Mouse (Mus musculus) subcutaneous adipose tissue, adult 2 months (tissue): ENCODE data around the gene Arf1. TPM values are rescaled to one million over a fixed set of nuclear protein-coding genes. Genes with fewer than 3 reads are reported as not detected.

Source experiments
- polyA plus RNA-seq: library from polyadenylated mRNA; depleted of rRNA; stranded (reverse); fragments of >200 nt; gene quantifications from 2 replicates; pipeline ENCODE4 v1.2.3, GENCODE M21; 2012; ENCODE audit warnings: low replicate concordance; rRNA removed

Gene Arf1
- 464 and 557 TPM in 2 replicates for polyA plus RNA-seq

DNA sequence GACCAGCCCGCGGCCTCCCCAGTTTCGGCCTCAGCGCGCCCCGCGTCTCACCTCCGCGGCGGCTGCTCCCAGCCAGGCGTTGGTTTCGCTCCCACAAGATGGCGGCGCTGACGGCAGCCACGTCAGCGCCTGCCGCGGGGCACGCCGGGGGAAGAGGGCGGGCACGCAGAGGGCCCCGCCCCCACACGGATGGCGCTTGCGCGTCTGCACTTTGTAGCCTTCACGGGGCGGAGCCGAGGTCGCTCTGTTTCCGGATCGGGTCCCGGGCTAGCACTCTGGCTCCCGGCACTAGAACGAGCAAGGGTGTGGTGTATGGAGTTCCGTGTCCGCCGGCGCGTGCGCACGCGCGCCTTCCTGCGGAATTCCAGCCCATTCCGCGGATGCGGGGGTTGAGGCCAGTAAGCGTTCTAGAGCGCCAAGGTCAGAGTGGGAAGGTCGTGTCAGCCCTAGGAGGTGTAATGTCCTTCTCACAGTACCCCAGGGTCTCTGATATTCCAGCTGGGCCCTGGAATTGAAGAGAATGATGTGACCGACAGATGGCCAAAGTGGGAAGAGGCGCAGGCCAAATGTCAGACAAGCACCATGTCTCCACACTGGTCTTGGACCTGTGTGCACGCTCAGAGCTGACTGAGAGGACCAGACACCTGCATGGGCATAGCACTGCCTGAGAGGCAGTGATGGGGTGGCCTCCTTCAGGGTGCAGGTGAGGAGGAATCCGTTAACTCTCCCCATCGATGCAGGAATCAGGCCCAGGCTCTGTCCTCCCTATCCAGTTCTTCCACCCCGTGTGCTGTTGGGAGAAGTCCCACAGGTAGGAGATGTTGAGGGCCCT, at the start of gene Arf1:
Gene Arf1 (minus strand): TSS at position 149 of the 832 bp plus-strand sequence.

DNA sequence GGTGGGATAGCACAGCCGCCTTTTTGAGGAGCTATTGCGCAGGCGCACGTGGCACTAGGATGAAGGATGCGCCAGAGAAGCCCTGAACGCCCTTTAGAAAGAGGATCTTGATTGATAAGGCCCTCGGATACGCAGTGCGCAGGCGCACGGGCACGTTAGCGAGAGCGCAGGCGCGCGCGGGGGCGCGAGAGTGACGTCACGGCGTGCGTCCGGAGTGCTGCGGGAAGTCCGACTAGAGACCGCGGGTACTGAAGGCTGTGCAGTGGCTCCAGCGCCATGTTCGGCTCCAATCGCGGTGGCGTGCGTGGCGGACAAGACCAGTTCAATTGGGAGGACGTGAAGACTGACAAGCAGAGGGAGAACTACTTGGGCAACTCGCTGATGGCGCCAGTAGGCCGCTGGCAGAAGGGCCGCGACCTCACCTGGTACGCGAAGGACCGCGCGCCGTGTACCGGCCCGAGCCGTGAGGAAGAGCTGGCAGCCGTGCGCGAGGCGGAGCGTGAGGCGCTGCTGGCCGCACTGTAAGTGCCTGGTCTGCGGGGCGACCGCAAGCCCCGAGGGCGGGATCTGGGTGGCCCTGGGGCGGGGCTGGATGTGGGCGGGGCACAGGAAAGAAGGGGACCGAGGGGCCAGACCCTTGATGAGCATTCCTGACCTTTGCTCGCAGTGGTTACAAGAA, 19.8 kb downstream of the Arf1 start, which contains the start of gene 2310033P09Rik:
Gene 2310033P09Rik (plus strand): TSS at position 169 of the 679 bp plus-strand sequence.

DNA sequence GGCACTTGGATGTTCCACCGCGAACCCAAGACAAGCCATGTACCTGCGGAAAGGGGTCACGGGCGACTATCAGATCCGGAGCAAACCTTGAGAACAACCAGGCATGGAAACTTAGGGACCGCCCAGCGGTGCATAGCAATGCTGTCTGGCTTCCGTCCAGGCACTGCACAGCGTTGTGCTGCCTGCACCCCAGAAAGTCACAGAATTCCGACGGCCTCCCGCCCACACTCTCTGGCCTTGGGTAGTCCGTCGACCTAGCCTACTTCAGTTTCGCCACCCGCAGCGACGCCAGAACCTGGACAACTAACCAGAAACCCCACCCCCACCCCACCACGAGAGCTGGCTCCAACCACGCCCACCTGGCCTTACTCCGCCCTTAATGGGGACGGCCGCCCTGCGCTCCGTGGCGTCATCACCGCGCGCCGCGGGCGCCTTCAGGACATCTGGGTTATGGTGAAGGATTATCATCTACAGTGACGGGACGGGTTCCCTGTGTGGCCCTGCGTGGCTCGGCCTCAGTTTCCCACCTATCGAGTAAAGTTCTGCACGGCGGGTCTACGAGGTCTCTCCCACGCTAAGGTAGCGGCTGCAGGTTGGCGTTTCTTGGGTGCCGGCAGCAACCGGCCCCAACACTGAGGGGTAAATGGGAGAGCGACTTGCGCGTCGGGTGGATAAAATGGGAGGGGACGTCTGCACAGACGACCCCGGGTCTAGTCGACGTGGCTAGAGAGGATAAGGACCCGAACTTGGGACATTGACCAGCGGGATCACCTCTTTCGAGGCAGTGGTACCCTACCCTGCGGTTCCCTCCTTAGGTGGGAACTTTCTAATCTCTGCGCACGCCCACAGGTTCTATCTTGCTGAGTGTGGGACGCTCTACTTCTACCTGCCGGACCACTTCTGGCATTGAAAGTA, 25.7 kb downstream of the Arf1 start, which contains the start of gene Mrpl55:
Gene Mrpl55 (plus strand): TSS at position 406 of the 915 bp plus-strand sequence.

DNA sequence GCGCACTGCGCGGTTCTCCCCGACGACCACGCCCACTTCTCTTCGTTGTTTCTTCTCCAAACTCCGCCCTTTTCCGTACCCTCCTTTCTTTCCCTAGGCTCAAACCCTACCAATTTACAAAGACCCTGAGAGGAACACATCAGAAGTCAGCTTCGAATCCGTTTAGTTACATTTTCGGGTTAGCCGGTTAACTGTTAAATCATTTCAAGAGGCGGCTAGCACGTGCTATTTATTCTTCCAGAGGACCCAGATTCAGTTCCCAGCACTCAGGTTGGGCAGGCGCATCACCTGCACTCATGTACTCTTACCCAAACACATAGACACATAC, 36.0 kb downstream of the Arf1 start, which contains the start of gene Guk1:
Gene Guk1 (minus strand): TSS at position 154 of the 328 bp plus-strand sequence.

DNA sequence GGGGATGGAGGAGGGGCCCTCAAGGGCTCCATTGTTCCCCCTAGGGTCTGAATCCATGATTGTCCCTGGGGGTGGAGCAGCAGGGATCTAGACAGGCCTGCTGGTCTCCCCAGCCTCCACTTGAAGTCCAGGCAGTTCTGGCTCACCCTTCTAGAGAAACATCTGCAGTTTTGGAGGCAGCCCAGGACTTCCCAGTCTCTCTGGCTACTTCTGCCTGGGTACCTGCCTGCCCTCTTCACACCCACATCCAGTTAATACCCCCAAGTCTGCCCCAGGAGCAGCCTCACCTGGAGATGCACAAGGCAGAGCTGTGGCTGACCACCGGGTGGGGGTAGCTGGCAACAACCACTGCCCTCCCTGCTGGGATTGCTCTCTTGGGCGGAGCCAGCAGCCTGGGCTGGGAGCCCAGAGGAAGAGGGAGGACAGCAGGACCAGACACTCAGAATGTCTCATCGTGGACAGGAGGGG, 45.2 kb downstream of the Arf1 start, which contains the start of gene Gjc2:
Gene Gjc2 (minus strand): TSS at position 350 of the 468 bp plus-strand sequence.

DNA sequence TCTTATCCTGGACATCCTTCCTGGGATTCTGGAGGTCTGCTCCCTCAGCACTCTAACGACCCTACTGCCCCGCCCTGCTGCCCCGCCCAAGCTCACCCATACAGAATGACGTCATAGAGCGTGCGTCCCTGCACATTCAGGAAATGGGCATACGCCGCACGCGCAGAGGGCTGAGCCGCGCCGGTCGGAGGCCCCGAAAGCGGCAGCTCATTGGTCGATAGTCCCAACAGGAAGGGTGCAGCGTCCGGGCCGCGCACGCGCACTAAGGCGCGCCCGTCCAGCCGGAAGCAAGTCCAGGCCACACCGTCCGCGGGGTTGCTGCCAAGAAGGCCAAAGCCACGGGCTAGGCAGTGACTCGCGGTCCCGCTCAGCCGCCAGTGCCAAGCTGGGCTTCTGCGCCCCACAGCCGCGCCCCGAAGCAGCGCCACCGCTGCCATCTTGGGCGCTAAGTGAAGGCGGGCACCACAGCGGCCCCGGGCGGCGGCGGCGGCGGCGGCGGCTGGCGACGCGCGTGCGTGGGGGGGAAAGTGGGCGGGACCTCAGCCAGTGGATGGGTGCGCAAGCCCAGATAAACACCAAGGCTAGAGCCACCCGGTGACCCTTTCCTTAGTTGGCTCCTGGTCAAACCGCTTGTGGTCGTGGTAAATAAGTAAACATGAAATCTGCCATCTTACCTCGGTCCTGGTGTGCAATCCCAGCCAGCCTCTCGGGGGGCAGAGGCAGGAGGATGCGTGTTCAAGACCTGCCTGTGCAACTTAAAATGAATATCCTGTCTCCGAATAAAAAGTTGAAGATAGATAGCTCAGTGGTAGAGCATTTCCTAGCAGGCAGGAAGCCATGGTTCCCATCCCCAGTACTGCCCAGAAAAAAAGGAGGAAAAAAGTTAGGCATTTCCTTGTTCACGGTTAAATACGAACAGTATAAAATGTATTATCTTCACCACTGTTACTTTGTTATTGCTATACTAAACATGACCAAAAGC, 64.5 kb downstream of the Arf1 start, which contains the start of gene Iba57:
Gene Iba57 (minus strand): TSS at position 485 of the 982 bp plus-strand sequence.

Other genes with a start within 250 kb of the Arf1 start
- 0.06 and 0.53 TPM in 2 replicates for gene Obscn, start 91.9 kb downstream of the Arf1 start, polyA plus RNA-seq
- gene Iba57, start 64.5 kb downstream of the Arf1 start, polyA plus RNA-seq: 6.4 and 6.9 TPM in 2 replicates
- gene Gjc2, start 45.1 kb downstream of the Arf1 start, polyA plus RNA-seq: 1.4 and 11.8 TPM in 2 replicates
- gene Guk1, start 36.1 kb downstream of the Arf1 start, polyA plus RNA-seq: 110 and 125 TPM in 2 replicates
- gene Mrpl55, start 25.8 kb downstream of the Arf1 start, polyA plus RNA-seq: 50.4 and 64.6 TPM in 2 replicates
- gene 2310033P09Rik, start 19.9 kb downstream of the Arf1 start, polyA plus RNA-seq: 19.8 and 24.9 TPM in 2 replicates
- not detected in 2 replicates for gene Wnt3a, start 62.5 kb upstream of the Arf1 start, polyA plus RNA-seq
- 4.1 and 24.2 TPM in 2 replicates for gene Wnt9a, start 78.7 kb upstream of the Arf1 start, polyA plus RNA-seq
- gene Prss38, start 147.4 kb upstream of the Arf1 start, polyA plus RNA-seq: 0.22 TPM in 1 of 2 replicates, not detected in the other
- 3.8 and 8.1 TPM in 2 replicates for gene Jmjd4, start 221.8 kb upstream of the Arf1 start, polyA plus RNA-seq
- 62.0 and 90.1 TPM in 2 replicates for gene Snap47, start 222.9 kb upstream of the Arf1 start, polyA plus RNA-seq
- gene Zfp867, start 244.2 kb upstream of the Arf1 start, polyA plus RNA-seq: 0.67 and 1.2 TPM in 2 replicates